Mouse (Mus musculus) gastrocnemius, postnatal 36 days (tissue): ENCODE measurements around the gene Carmil3. TPM values are rescaled to one million over a fixed set of nuclear protein-coding genes. Genes with fewer than 3 reads are reported as not detected.

Experiments
- DNase-seq, 2 experiments: peaks; one replicate each; pipeline ENCODE4 v3.0.0; 2022
- intact Hi-C: fragments of 180-260 bp; cut with DNase I; formaldehyde crosslinking; loops from one replicate; pipeline ENCODE4 v1.15.1; 2025
- total RNA-seq, 2 experiments: library from RNA; stranded (reverse); gene quantifications; 2 replicates each; pipeline ENCODE4 v1.2.3; 2021

Gene Carmil3
- total RNA-seq, 2 experiments from 2014 or later: 0.47 to 0.89 TPM

- intact Hi-C loops: no loop called here
- peak; percentile 80 to 89 for DNase-seq
Observed at GRCm38 (mm10) chr14:55540067-55540786, 49.8 kb downstream of the Carmil3 start, which contains the start of gene Pck2. Gene Pck2 (plus strand): TSS chr14:55540266.

- DNase-seq: peak; percentile 82 to 83
- intact Hi-C loops: no loop called here
Observed at GRCm38 (mm10) chr14:55540787-55541321, 50.4 kb downstream of the Carmil3 start.

- intact Hi-C loops: no loop called here
- no peak for DNase-seq
Observed at GRCm38 (mm10) chr14:55542268-55542667, 51.8 kb downstream of the Carmil3 start.

GRCm38 (mm10) chr14:55544334-55544733 is 53.9 kb downstream of the Carmil3 start:
- intact Hi-C loops: no loop called here
- DNase-seq: no peak

DNA sequence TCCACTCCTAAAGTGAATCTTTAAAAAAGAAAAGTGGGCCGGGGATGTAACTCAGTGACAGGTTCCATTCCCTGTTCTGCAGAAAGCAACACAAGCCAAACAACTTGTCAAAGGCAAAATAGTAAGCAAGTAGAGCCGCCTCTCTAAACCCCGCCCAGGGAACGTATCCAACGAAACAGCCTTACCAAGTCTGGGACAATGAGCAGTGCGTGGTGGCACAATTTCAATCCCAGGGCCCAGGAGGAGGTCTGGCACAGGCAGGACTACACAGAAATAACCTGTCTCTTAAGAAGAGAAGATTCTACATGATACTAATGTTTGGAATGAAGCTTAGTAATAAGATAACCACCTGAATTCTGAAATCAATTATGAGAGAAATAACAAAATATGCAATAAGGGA is 59.7 kb downstream of the Carmil3 start:
- intact Hi-C loops: no loop called here
- DNase-seq: no peak

DNA sequence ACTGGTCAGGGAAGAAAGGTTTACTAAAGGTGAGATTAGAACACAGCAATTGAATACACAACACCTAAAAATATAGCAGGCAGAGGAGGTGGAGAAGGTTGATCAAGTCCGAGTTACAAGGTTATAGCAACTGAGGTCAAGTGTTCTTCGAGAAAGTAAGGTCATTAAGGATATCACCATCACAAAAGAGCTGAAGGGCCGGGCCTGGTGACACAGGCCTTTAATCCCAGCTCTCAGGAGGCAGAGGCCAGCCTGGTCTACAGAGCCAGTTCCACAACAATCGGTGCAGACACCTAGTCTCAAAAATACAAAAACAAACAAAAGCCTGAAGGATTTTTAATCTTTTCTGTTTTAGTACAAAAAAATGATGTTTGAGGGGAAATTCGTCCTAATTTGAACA is 60.9 kb downstream of the Carmil3 start:
- DNase-seq: no peak
- intact Hi-C loops: no loop called here

- intact Hi-C loops: no loop called here
- DNase-seq: no peak
Observed at GRCm38 (mm10) chr14:55551794-55552193, 61.3 kb downstream of the Carmil3 start.

DNA sequence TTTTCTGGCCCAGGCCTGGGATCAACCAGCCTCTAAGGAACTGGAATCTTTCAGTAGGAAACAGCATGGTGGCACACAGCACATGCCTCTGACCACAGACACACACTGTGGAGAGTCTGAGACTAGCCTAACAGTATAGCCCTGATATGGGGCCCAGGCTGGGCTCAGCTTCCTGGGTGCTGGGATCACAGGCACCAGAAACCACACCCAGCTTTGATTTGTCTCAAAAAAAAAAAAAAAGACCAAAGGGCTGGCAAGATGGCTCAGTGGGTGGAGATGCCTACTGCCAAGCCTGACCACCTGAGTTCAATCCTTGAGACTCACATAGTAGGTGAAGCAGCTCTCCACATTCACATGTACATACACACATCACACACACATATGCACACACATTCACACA is 64.2 kb downstream of the Carmil3 start:
- DNase-seq: no peak
- intact Hi-C loops: no loop called here

- no peak for DNase-seq
- intact Hi-C loops: no loop called here
Observed at GRCm38 (mm10) chr14:55555788-55556187, 65.3 kb downstream of the Carmil3 start.

DNA sequence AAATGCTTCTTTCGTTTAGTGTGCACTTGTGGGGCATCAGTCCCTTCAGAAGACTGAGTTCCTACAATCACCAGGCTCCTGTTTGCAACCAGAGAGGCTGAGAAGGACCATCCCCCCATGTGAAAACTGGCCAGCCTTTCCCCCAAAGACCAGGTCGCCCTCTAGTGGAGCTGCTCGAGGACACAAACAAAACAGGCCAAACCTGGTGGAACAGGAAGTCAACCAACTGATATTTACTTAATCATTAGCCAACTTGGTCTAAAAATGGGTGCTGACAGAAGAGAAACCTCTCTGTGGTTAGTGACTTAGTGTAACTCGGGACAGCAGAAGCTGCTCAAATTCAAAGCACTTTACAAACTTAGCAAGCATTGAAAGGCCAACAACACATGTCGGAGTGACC is 66.6 kb downstream of the Carmil3 start:
- intact Hi-C loops: loop anchor here (1.0 kb wide), 1 partner anchor 60 kb away; no protein-coding TSS in a partner anchor
- peak; percentile 54 to 65 for DNase-seq

DNA sequence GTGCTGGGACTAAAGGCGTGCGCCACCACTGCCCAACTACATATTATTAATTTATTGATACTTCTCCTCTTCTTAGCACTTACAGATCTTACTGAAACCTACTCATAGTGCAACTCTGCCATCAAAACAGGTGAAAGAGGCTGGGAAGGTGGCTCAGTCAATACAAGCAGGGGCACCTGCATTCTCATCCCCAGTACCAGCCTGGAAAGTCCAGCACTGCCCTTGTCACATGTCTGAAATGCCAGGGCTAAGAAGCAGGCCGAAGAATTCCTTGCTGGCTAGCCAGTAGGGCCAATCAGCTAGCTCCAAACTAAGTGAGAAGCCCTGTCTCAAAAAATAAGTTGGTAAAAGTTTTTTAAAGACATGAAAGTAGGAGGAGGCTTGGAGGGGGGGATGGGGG is 67.1 kb downstream of the Carmil3 start:
- no peak for DNase-seq
- intact Hi-C loops: loop anchor here (1.0 kb wide), 1 partner anchor 60 kb away; no protein-coding TSS in a partner anchor

Other genes with a start within 250 kb of the Carmil3 start
- 10 to 100 TPM; 43.3 to 50.8 TPM for gene Dhrs4, start 11.9 kb upstream of the Carmil3 start, total RNA-seq
- gene Cpne6, start 19.8 kb downstream of the Carmil3 start, total RNA-seq: not detected
- not detected for gene Nrl, start 34.3 kb downstream of the Carmil3 start, total RNA-seq
- 1 to 10 TPM; 4.2 to 4.5 TPM for gene Pck2, start 49.6 kb downstream of the Carmil3 start, total RNA-seq
- 100 to 1,000 TPM; 102 to 123 TPM for gene Dcaf11, start 69.4 kb downstream of the Carmil3 start, total RNA-seq
- not detected for gene A730061H03Rik, start 69.8 kb downstream of the Carmil3 start, total RNA-seq
- gene Fitm1, start 85.0 kb downstream of the Carmil3 start, total RNA-seq: 100 to 1,000 TPM; 296 to 299 TPM
- gene Psme1, start 87.5 kb downstream of the Carmil3 start, total RNA-seq: 10 to 100 TPM; 67.4 to 69.7 TPM
- gene Emc9, start 94.7 kb downstream of the Carmil3 start, total RNA-seq: 10 to 100 TPM; 29.6 to 34.6 TPM
- 10 to 100 TPM; 55.2 to 59.5 TPM for gene Psme2, start 100.5 kb downstream of the Carmil3 start, total RNA-seq
- 10 to 100 TPM; 18.8 to 19.6 TPM for gene Rnf31, start 101.1 kb downstream of the Carmil3 start, total RNA-seq
- 1 to 10 TPM; 4.1 to 4.6 TPM for gene Irf9, start 112.9 kb downstream of the Carmil3 start, total RNA-seq
- gene Rec8, start 127.4 kb downstream of the Carmil3 start, total RNA-seq: not detected
- 10 to 100 TPM; 62.1 to 66.9 TPM for gene Ipo4, start 145.3 kb downstream of the Carmil3 start, total RNA-seq
- gene Gm49378, start 147.2 kb downstream of the Carmil3 start, total RNA-seq: 1 to 10 TPM in 1 of 2 experiments, not detected in 1; 1.0 TPM
- 10 to 100 TPM; 15.0 to 15.2 TPM for gene Tm9sf1, start 153.2 kb downstream of the Carmil3 start, total RNA-seq
- gene Tssk4, start 159.5 kb downstream of the Carmil3 start, total RNA-seq: under 1 TPM in 1 of 2 experiments, not detected in 1; 0.23 TPM
- gene Mdp1, start 169.9 kb downstream of the Carmil3 start, total RNA-seq: 10 to 100 TPM; 14.2 to 16.8 TPM
- 1 to 10 TPM; 1.9 to 2.6 TPM for gene Gmpr2, start 181.3 kb downstream of the Carmil3 start, total RNA-seq
- 100 to 1,000 TPM; 174 to 184 TPM for gene Nedd8, start 181.5 kb downstream of the Carmil3 start, total RNA-seq
- 10 to 100 TPM in 1 of 2 experiments, 1 to 10 TPM in 1; 9.4 to 10.8 TPM for gene Tinf2, start 191.2 kb downstream of the Carmil3 start, total RNA-seq
- not detected for gene Tgm1, start 223.3 kb downstream of the Carmil3 start, total RNA-seq
- gene Rabggta, start 231.6 kb downstream of the Carmil3 start, total RNA-seq: 1 to 10 TPM; 8.9 to 9.4 TPM